In the genomic region with DNA sequence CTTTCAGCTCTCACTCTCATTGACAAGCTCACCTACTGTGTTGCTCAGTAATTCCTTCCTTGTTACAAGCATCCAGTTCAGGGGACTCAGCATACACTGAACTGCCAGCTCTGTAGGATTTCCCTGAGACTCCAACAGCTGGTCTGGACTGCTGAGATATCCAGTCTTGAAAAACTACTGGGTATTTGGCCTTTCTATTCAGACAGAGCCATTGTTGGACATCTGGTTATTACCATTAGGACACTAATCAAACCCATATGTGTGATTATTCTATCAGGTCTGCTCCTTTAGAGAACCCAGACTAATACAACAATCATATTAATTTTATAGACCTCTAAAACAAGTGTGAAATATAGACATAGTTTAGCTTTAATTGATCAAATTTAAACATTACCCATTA, we compare ENCODE assay signal across 27 mouse cellular contexts.
"Had no signal": no experiment of that assay in that cellular context is flagged by ENCODE, and none has a peak within 500 bp of the region (broad histone marks: within the 10 kb centered on the region; RNA-seq: fewer than 3 reads in every experiment).

No protein-coding gene starts in this region.

- H3K4me1 ChIP-seq: heart, embryonic 13.5 days; heart, embryonic 15.5 days; hindbrain, embryonic 13.5 days; hindbrain, embryonic 15.5 days; intestine, embryonic 15.5 days; limb, embryonic 13.5 days; limb, embryonic 15.5 days; liver, embryonic 12.5 days had no signal

- H3K4me3 ChIP-seq: heart, adult 2 months; heart, embryonic 13.5 days; heart, embryonic 15.5 days; hindbrain, embryonic 13.5 days; hindbrain, embryonic 15.5 days; intestine, embryonic 15.5 days; limb, embryonic 13.5 days; limb, embryonic 15.5 days; liver, embryonic 12.5 days had no signal

- DNase-seq: gastrocnemius, postnatal 14 days; gastrocnemius, postnatal 36 days; heart, adult 11 months; heart, adult 2 months; heart, postnatal 14 days; heart, postnatal 36 days; kidney, adult 18-20 months; kidney, adult 8-10 months; kidney, postnatal 10 days; kidney, postnatal 25 days; kidney, postnatal 4 days; layer of hippocampus, adult 9-11 months; layer of hippocampus, postnatal 36 days; left cerebral cortex, postnatal 4 days had no signal

- H3K9me3 ChIP-seq: heart, embryonic 13.5 days; heart, embryonic 15.5 days; hindbrain, embryonic 13.5 days; hindbrain, embryonic 15.5 days; intestine, embryonic 15.5 days; limb, embryonic 13.5 days; limb, embryonic 15.5 days; liver, embryonic 12.5 days had no signal

- H3K36me3 ChIP-seq: heart, embryonic 13.5 days; heart, embryonic 15.5 days; hindbrain, embryonic 13.5 days; hindbrain, embryonic 15.5 days; intestine, embryonic 15.5 days; limb, embryonic 13.5 days; limb, embryonic 15.5 days; liver, embryonic 12.5 days had no signal

- ATAC-seq: hindbrain, postnatal 0 days; inflammation-experienced regulatory T-cells, adult 6 months; intestine, embryonic 15.5 days; intestine, postnatal 0 days; liver, embryonic 12.5 days had no signal

- H3K27me3 ChIP-seq: heart, embryonic 13.5 days; heart, embryonic 15.5 days; hindbrain, embryonic 13.5 days; hindbrain, embryonic 15.5 days; intestine, embryonic 15.5 days; limb, embryonic 13.5 days; limb, embryonic 15.5 days; liver, embryonic 12.5 days had no signal

- H3K4me2 ChIP-seq: heart, embryonic 11.5 days; heart, embryonic 13.5 days; heart, embryonic 15.5 days; hindbrain, embryonic 13.5 days; hindbrain, embryonic 15.5 days; intestine, embryonic 15.5 days; limb, embryonic 13.5 days; limb, embryonic 15.5 days; liver, embryonic 12.5 days had no signal

- H3K27ac ChIP-seq: heart, adult 2 months; heart, embryonic 13.5 days; heart, embryonic 15.5 days; hindbrain, embryonic 13.5 days; hindbrain, embryonic 15.5 days; hindbrain, postnatal 0 days; intestine, embryonic 15.5 days; limb, embryonic 13.5 days; limb, embryonic 15.5 days; liver, embryonic 12.5 days; liver, embryonic 14.5 days had no signal

- H3K9ac ChIP-seq: heart, embryonic 13.5 days; heart, embryonic 15.5 days; hindbrain, embryonic 13.5 days; hindbrain, embryonic 15.5 days; intestine, embryonic 15.5 days; limb, embryonic 13.5 days; limb, embryonic 15.5 days; liver, embryonic 12.5 days; liver, embryonic 14.5 days had no signal
